Mouse (Mus musculus) forebrain, embryonic 11.5 days (tissue): ENCODE data around the gene Amh. TPM values are rescaled to one million over a fixed set of nuclear protein-coding genes. Genes with fewer than 3 reads are reported as not detected.
"Not testable (repeated sequence)": the region's sequence is repeated elsewhere in the genome, so short reads cannot be mapped to it uniquely, and the experiment has no call there.

Experiments used
- ATAC-seq: fragments of 200-750 bp; cut with Nextera tagmentation; replicated peaks from 2 replicates; pipeline ENCODE4 v1.8.0; 2017; ENCODE audit warnings: moderate TSS enrichment; ENCODE audit not compliant: low FRiP score
- DNase-seq: peaks from one replicate; pipeline ENCODE4 v3.0.0-alpha.2; 2017; ENCODE audit warnings: low spot score
- H3K27ac ChIP-seq: fragments of 300-500 bp; sonication (generic); 2 replicates; pipeline ENCODE4 v1.5.1; 2014; ENCODE audit warnings: low read depth, low read length
- H3K27me3 ChIP-seq: fragments of 300-500 bp; sonication (generic); 2 replicates; pipeline ENCODE4 v1.6.1; 2014; ENCODE audit warnings: mild to moderate bottlenecking, low read length, mixed read lengths; ENCODE audit not compliant: control insufficient read depth, insufficient read depth
- H3K36me3 ChIP-seq: fragments of 300-500 bp; sonication (generic); 2 replicates; pipeline ENCODE4 v1.6.1; 2014; ENCODE audit warnings: mild to moderate bottlenecking, low read length, moderate library complexity, mixed read lengths; ENCODE audit not compliant: control insufficient read depth, insufficient read depth
- H3K4me1 ChIP-seq: fragments of 300-500 bp; sonication (generic); replicated peaks from 2 replicates; pipeline ENCODE4 v1.6.1; 2014; ENCODE audit warnings: low read length, mixed read lengths; ENCODE audit not compliant: control insufficient read depth, insufficient read depth
- H3K4me2 ChIP-seq: fragments of 300-500 bp; sonication (generic); 2 replicates; pipeline ENCODE4 v1.6.1; 2014; ENCODE audit warnings: low read depth, mild to moderate bottlenecking, low read length, moderate library complexity, mixed read lengths; ENCODE audit not compliant: severe bottlenecking
- H3K4me3 ChIP-seq: fragments of 300-500 bp; sonication (generic); 2 replicates; pipeline ENCODE4 v1.5.1; 2014; ENCODE audit warnings: low read depth, low read length
- H3K9ac ChIP-seq: fragments of 300-500 bp; sonication (generic); 2 replicates; pipeline ENCODE4 v1.6.1; 2014; ENCODE audit warnings: low read length
- H3K9me3 ChIP-seq: fragments of 300-500 bp; sonication (generic); 2 replicates; pipeline ENCODE4 v1.6.1; 2016; ENCODE audit warnings: low read length, mixed read lengths; ENCODE audit not compliant: control insufficient read depth
- WGBS: fragments of 180-500 bp; shearing (Covaris S2); extraction: QIAGEN DNeasy Blood & Tissue Kit; methylation state at CpG from one replicate; pipeline ENCODE4 v1.1.7; 2014; 5-methylcytosine and 5-hydroxymethylcytosine counted together
- polyA plus RNA-seq: library from polyadenylated mRNA; unstranded; fragments of >200 nt; fragmentation: Nextera tagmentation; extraction: Ambion mirVana; gene quantifications from 2 replicates; pipeline ENCODE4 v1.2.1, GENCODE M21; 2014

Amh gene
- polyA plus RNA-seq, 1 experiment from 2014 or later: 0.15 TPM

GRCm38 (mm10) chr10:80824827-80825226 lies 19.8 kb downstream of the Amh start:
- 83% methylated on average over 2 of the region's 2 CpGs for WGBS
- no peak overlapping the region for H3K9ac ChIP-seq

GRCm38 (mm10) chr10:80826151-80827062 lies 21.4 kb downstream of the Amh start, which contains the start of gene Oaz1:
Gene Oaz1 (plus strand): TSS chr10:80826656.
- peak within 1 kb of the TSS; percentile 82 for H3K9ac ChIP-seq
- H3K4me1 ChIP-seq: peaks cover 17% of the 10 kb centered on the region
- H3K27me3 ChIP-seq: no peaks in the 10 kb centered on the region
- WGBS: under 1% methylated on average over 76 of the region's 82 CpGs
- peak within 1 kb of the TSS; percentile 78 for H3K27ac ChIP-seq
- peak within 1 kb of the TSS; percentile 59 for H3K4me3 ChIP-seq
- no peaks in the 10 kb centered on the region for H3K9me3 ChIP-seq
- no peaks in the 10 kb centered on the region; the same call in 1 of the 2 replicates for H3K36me3 ChIP-seq
- ATAC-seq: peak; percentile 96
- H3K4me2 ChIP-seq: peak within 1 kb of the TSS; percentile 97
- peak; percentile 98 for DNase-seq

More at GRCm38 (mm10) chr10:80824827-80825226, 19.8 kb downstream of the Amh start:
- no peaks in the 10 kb centered on the region; the same call in 1 of the 2 replicates for H3K36me3 ChIP-seq
- H3K4me2 ChIP-seq: no peak overlapping the region
- ATAC-seq (no peak), DNase-seq (no peak)
- H3K27ac ChIP-seq: no peak overlapping the region
- H3K4me3 ChIP-seq: no peak overlapping the region
- no peaks in the 10 kb centered on the region for H3K9me3 ChIP-seq
- peaks cover 7% of the 10 kb centered on the region for H3K4me1 ChIP-seq
- H3K27me3 ChIP-seq: no peaks in the 10 kb centered on the region

DNA sequence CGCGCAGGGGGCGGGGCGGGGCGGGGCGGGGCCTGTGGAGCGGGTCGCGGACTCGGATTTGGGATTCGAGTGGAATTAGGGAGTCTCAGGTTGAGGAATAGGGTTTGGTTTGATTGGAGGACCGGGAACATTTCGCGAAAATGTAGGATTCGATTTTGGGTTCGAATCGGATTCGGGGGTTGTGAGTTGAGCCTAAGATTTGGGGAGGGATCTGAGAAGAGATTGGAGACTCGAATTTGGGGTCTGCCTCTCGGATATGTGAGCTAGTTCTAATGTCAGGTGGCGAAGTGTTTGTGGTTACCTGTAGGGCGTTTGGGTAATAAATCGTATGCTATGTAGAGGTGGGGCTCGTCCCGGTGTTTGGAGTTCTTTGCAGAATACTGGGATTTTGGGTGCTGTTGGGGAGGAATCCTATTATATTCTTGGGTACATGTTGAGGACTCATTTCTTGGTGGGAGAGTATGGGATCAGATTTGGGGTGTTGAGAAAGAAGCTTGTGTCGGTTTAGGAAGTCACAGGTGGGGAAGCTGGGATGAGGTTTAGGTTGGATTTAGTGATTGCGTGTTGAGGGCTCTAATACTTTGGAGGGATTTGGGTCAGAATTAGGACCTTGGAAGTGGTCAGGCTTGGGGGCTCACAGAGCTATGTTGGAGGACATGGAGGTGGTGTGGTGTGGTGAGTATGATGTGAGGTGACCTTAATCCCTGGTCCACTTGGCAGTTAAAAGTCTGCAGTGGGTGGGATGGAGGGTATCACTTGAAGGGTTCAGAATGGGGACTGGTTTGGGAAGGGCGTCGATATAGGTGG lies 22.2 kb downstream of the Amh start:
- H3K9me3 ChIP-seq: no peaks in the 10 kb centered on the region
- peak overlapping the region; percentile 78 for H3K27ac ChIP-seq
- H3K9ac ChIP-seq: peak overlapping the region; percentile 82
- H3K27me3 ChIP-seq: no peaks in the 10 kb centered on the region
- no peaks in the 10 kb centered on the region; the same call in 1 of the 2 replicates for H3K36me3 ChIP-seq
- peaks cover 18% of the 10 kb centered on the region for H3K4me1 ChIP-seq
- H3K4me3 ChIP-seq: peak overlapping the region; percentile 59
- H3K4me2 ChIP-seq: peak overlapping the region; percentile 97
- 9% methylated on average over 29 of the region's 29 CpGs for WGBS
- DNase-seq: no peak
- no peak for ATAC-seq

DNA sequence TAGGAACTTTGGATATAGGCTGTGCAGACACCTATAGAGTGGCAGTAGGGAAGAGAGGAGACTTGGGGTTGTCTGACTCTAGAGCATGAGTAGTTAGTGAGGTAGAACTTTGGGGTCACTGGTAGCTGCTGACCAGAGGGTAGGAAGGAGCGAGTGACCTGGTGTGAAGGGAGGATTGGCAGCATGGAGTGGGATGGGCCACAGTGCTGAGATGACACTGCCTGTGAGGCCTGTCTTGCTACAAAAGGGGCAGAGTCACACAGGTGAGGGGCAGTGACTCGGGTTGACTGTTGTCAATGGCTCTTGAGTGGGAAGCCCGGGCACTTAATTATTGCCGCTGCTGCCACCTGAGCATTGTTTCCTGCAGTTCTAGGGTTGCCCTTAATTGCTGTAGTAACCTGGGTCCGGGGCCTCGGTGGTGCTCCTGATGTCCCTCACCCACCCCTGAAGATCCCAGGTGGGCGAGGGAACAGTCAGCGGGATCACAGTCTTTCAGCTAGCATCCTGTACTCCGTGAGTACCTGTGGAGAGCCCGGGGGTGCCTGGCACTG lies 22.9 kb downstream of the Amh start:
- peak overlapping the region; percentile 97 for H3K4me2 ChIP-seq

DNA sequence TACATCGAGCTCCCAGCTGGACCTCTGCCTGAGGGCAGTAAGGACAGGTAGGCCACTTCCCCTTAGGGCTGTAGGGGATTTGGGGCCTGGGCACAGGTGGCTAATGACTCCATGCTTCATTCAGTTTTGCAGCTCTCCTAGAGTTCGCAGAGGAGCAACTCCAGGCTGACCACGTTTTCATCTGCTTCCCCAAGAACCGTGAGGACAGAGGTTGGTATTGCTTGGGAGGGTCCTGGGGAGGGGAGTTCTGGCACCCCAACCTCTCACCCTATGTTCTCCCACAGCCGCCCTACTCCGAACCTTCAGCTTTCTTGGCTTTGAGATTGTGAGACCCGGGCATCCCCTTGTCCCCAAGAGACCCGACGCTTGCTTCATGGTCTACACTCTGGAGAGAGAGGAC lies 23.5 kb downstream of the Amh start:
- H3K4me1 ChIP-seq: peaks cover 18% of the 10 kb centered on the region
- H3K27ac ChIP-seq, H3K9me3 ChIP-seq, DNase-seq, H3K4me3 ChIP-seq, H3K36me3 ChIP-seq, ATAC-seq, H3K9ac ChIP-seq, H3K27me3 ChIP-seq, H3K4me2 ChIP-seq: not testable (repeated sequence)
- 92% methylated on average over 9 of the region's 9 CpGs for WGBS

More for the DNA sequence above, 22.9 kb downstream of the Amh start:
- H3K27me3 ChIP-seq: no peaks in the 10 kb centered on the region
- H3K4me1 ChIP-seq: peaks cover 18% of the 10 kb centered on the region
- WGBS: 89% methylated on average over 10 of the region's 10 CpGs
- no peak for DNase-seq
- no peak for ATAC-seq
- H3K36me3 ChIP-seq: no peaks in the 10 kb centered on the region; the same call in 1 of the 2 replicates
- peak overlapping the region; percentile 59 for H3K4me3 ChIP-seq
- peak overlapping the region; percentile 82 for H3K9ac ChIP-seq
- H3K9me3 ChIP-seq: no peaks in the 10 kb centered on the region
- no peak overlapping the region for H3K27ac ChIP-seq

GRCm38 (mm10) chr10:80829359-80830278 lies 24.6 kb downstream of the Amh start:
- Histone ChIP-seq H3K27ac (no peak overlapping the region), H3K36me3 (no peaks in the 10 kb centered on the region; the same call in 1 of the 2 replicates), H3K4me3 (no peak overlapping the region), H3K4me2 (no peak overlapping the region), H3K4me1 (peaks cover 18% of the 10 kb centered on the region), H3K9me3 (no peaks in the 10 kb centered on the region), H3K9ac (no peak overlapping the region), H3K27me3 (peaks cover 2% of the 10 kb centered on the region; the same call in 1 of the 2 replicates)
- no peak for DNase-seq
- 74% methylated on average over 1 of the region's 1 CpGs for WGBS
- ATAC-seq: no peak

GRCm38 (mm10) chr10:80831136-80831535 lies 26.1 kb downstream of the Amh start:
- no peak; the same call in 1 of the 2 replicates for ATAC-seq

More at GRCm38 (mm10) chr10:80831136-80831535, 26.1 kb downstream of the Amh start:
- Histone ChIP-seq H3K9me3 (no peaks in the 10 kb centered on the region; the same call in 1 of the 2 replicates), H3K27me3 (peaks cover 16% of the 10 kb centered on the region), H3K9ac (no peak overlapping the region), H3K4me1 (peaks cover 18% of the 10 kb centered on the region), H3K27ac (no peak overlapping the region), H3K36me3 (no peaks in the 10 kb centered on the region; the same call in 1 of the 2 replicates), H3K4me2 (0 out of 2 replicates have a peak overlapping the region, but pooled peaks have one; percentile 24), H3K4me3 (no peak overlapping the region)
- peak; percentile 84 for DNase-seq
- WGBS: 1% methylated on average over 9 of the region's 9 CpGs
